Comparison of ENCODE assay signal across 9 mouse cellular contexts in genomic region chr4:99161457-99161971, GRCm38 (mm10). TPM values are rescaled to one million over a fixed set of nuclear protein-coding genes. Genes with fewer than 3 reads are reported as not detected.
DNase-seq lines count a peak whose midpoint lies in the region; ATAC-seq lines count a peak whose summit lies in the region.
"Had no signal": no experiment of that assay in that cellular context is flagged by ENCODE, and none has a peak within 500 bp of the region (broad histone marks: within the 10 kb centered on the region; RNA-seq: fewer than 3 reads in every experiment).

No protein-coding gene starts in this region.

- H3K9ac ChIP-seq in stomach, embryonic 14.5 days (replicated peaks; ENCODE audit: low read depth, low read length), result no peak overlapping the region

- H3K9me3 ChIP-seq in stomach, embryonic 14.5 days (ENCODE audit: control insufficient read depth, low read depth, low read length), result no peaks in the 10 kb centered on the region

- H3K4me1 ChIP-seq in stomach, embryonic 14.5 days (ENCODE audit: control insufficient read depth, insufficient read depth, low read length), result peaks cover 14% of the 10 kb centered on the region; the same call in 1 of the 2 replicates

- H3K4me2 ChIP-seq in stomach, embryonic 14.5 days (replicated peaks; ENCODE audit: low read depth, low read length), result no peak overlapping the region

- DNase-seq in gastrocnemius, adult 18-20 months (ENCODE audit: low spot score), result peak; percentile 40
- no peak for DNase-seq in gastrocnemius, postnatal 14 days
- DNase-seq in right cerebral cortex, adult 2 months (ENCODE audit: low spot score in 2 of 2), result peak; percentile 15 to 28
- no peak for DNase-seq in right cerebral cortex, postnatal 14 days
- peak; percentile 45 to 50 for DNase-seq in heart, adult 9 months (ENCODE audit: low spot score in 2 of 2)
- DNase-seq in gastrocnemius, postnatal 25 days, result no peak
- no peak for DNase-seq in cerebellum, adult 9-10 months
- DNase-seq: thymus, postnatal 14 days had no signal

- no peaks in the 10 kb centered on the region for H3K27me3 ChIP-seq in stomach, embryonic 14.5 days (ENCODE audit: control insufficient read depth, insufficient read depth, low read length)

- 22% methylated on average over 6 of the region's 6 CpGs for WGBS in stomach, embryonic 14.5 days

- H3K4me3 ChIP-seq in stomach, embryonic 14.5 days (ENCODE audit: low read depth, low read length), result no peak overlapping the region

- H3K27ac ChIP-seq in stomach, embryonic 14.5 days (ENCODE audit: low read length), result peak overlapping the region; percentile 36; the same call in 1 of the 2 replicates

- no peak for ATAC-seq in stomach, embryonic 14.5 days (ENCODE audit: insufficient number of reproducible peaks, insufficient read depth, low FRiP score, low read depth)

- intact Hi-C loops in gastrocnemius, postnatal 14 days (cut with DNase I; ENCODE audit: low total_unique reads), result no loop called here

- no peaks in the 10 kb centered on the region for H3K36me3 ChIP-seq in stomach, embryonic 14.5 days (ENCODE audit: control insufficient read depth, insufficient read depth, low read length)

RNA-seq across cellular contexts. Expression of gene Atg4c, which starts 32.2 kb away (rescaled TPM):
- 1 to 10 TPM; 5.6 to 7.2 TPM for total RNA-seq in gastrocnemius, adult 18-20 months (2021)
- total RNA-seq in gastrocnemius, postnatal 14 days (2021), result 1 to 10 TPM; 5.2 to 5.5 TPM
- 12.3 and 13.6 TPM in 2 replicates for polyA plus RNA-seq in stomach, embryonic 14.5 days (2014; fragmentation: Nextera tagmentation; extraction: Ambion mirVana)
- 1 to 10 TPM; 4.3 to 4.5 TPM for total RNA-seq in gastrocnemius, postnatal 25 days (2021)

RNA-seq across cellular contexts. Expression of gene Dock7, which starts 40.8 kb away (rescaled TPM):
- 1 to 10 TPM; 5.9 to 7.0 TPM for total RNA-seq in gastrocnemius, adult 18-20 months (2021)
- 10 to 100 TPM; 11.0 to 14.7 TPM for total RNA-seq in gastrocnemius, postnatal 14 days (2021)
- polyA plus RNA-seq in stomach, embryonic 14.5 days (2014; fragmentation: Nextera tagmentation; extraction: Ambion mirVana), result 75.7 and 84.5 TPM in 2 replicates
- total RNA-seq in gastrocnemius, postnatal 25 days (2021), result 1 to 10 TPM; 8.2 to 9.6 TPM

Comparison
In these comparisons a context has a peak if more than half of its experiments do, and no peak if none do; other contexts are left out.
1. DNase-seq: peak in gastrocnemius, adult 18-20 months (single experiment), right cerebral cortex, adult 2 months (2 of 2) and heart, adult 9 months (2 of 2); none in gastrocnemius, postnatal 14 days (single experiment), right cerebral cortex, postnatal 14 days (single experiment), gastrocnemius, postnatal 25 days (single experiment) and cerebellum, adult 9-10 months (single experiment).